Mouse (Mus musculus) MEL (cell line): ENCODE data around the gene Mkln1.

Experiments
- EP300 ChIP-seq, 2 experiments: IDR thresholded peaks; 2 replicates each; pipeline ENCODE4 v1.6.1; 2011; ENCODE audit warnings: improper control_type of control experiment in 2 of 2, low read length in 2 of 2, low read depth in 1 of 2, mild to moderate bottlenecking in 1 of 2
- MAX ChIP-seq: IDR thresholded peaks from 2 replicates; pipeline ENCODE4 v1.6.1; 2011; ENCODE audit warnings: low read length, improper control_type of control experiment
- POLR2A ChIP-seq, 2 experiments: IDR thresholded peaks; 2 replicates each; pipeline ENCODE4 v1.6.1; 2011 to 2012; ENCODE audit warnings: low read length in 2 of 2, mild to moderate bottlenecking in 2 of 2, control low read depth in 1 of 2, improper control_type of control experiment in 1 of 2, low read depth in 1 of 2, moderate library complexity in 1 of 2; ENCODE audit not compliant: control insufficient read depth in 1 of 2, insufficient read depth in 1 of 2, poor library complexity in 1 of 2
- RAD21 ChIP-seq: IDR thresholded peaks from 2 replicates; pipeline ENCODE4 v1.6.1; 2011; ENCODE audit warnings: mild to moderate bottlenecking, low read depth, low read length, improper control_type of control experiment
- USF1 ChIP-seq: IDR thresholded peaks from 2 replicates; pipeline ENCODE4 v1.6.1; 2014; ENCODE audit warnings: low read depth, mild to moderate bottlenecking, inconsistent platforms, low read length, improper control_type of control experiment, moderate library complexity

GRCm38 (mm10) chr6:31399206-31399549, 643 bp downstream of the Mkln1 start:
- TF ChIP-seq RAD21 (no peak), EP300 (IDR thresholded peaks at IDR 0.05; ENCODE audit: low read depth in 1 of 2, low read length in 2 of 2) (no peak), USF1 (no peak), POLR2A (IDR thresholded peaks at IDR 0.05; ENCODE audit: control insufficient read depth in 1 of 2, insufficient read depth in 1 of 2, low read depth in 1 of 2, low read length in 2 of 2, poor library complexity in 1 of 2) (no peak), MAX (no peak)
